Mouse (Mus musculus) right cerebral cortex, postnatal 10 days (tissue): ENCODE data around the gene Atl1.

Experiments
- DNase-seq, 2 experiments: peaks; one replicate each; pipeline ENCODE4 v3.0.0; 2021; ENCODE audit warnings: low spot score in 2 of 2

The Atl1 gene

GRCm38 (mm10) chr12:69941655-69942329, 49.4 kb downstream of the Atl1 start:
- no peak for DNase-seq

GRCm38 (mm10) chr12:69945861-69946260, 53.4 kb downstream of the Atl1 start:
- no peak for DNase-seq

- DNase-seq = no peak
These were observed 55.1 kb downstream of the Atl1 start for GRCm38 (mm10) chr12:69947502-69947901.

GRCm38 (mm10) chr12:69957378-69957777, 65.0 kb downstream of the Atl1 start:
- no peak for DNase-seq

GRCm38 (mm10) chr12:69962468-69962867, 70.1 kb downstream of the Atl1 start:
- peak; percentile 51 to 68 for DNase-seq

- DNase-seq = no peak
These were observed 70.7 kb downstream of the Atl1 start for GRCm38 (mm10) chr12:69963141-69963540.

GRCm38 (mm10) chr12:69965644-69966043, 73.2 kb downstream of the Atl1 start:
- DNase-seq = no peak

GRCm38 (mm10) chr12:69966071-69966470, 73.7 kb downstream of the Atl1 start:
- DNase-seq = no peak

GRCm38 (mm10) chr12:69967112-69967511, 74.7 kb downstream of the Atl1 start:
- DNase-seq = no peak

- no peak for DNase-seq
These were observed 75.7 kb downstream of the Atl1 start for GRCm38 (mm10) chr12:69968154-69968553.

- no peak for DNase-seq
These were observed 81.3 kb downstream of the Atl1 start for GRCm38 (mm10) chr12:69973666-69974065.

GRCm38 (mm10) chr12:69976688-69977087, 84.3 kb downstream of the Atl1 start:
- no peak for DNase-seq

- DNase-seq = no peak
These were observed 85.1 kb downstream of the Atl1 start for GRCm38 (mm10) chr12:69977376-69977998.

- no peak for DNase-seq
These were observed 90.5 kb downstream of the Atl1 start for GRCm38 (mm10) chr12:69982874-69983273.

- no peak for DNase-seq
These were observed 93.1 kb downstream of the Atl1 start for GRCm38 (mm10) chr12:69985546-69985945.

GRCm38 (mm10) chr12:69986241-69986762, 93.9 kb downstream of the Atl1 start:
- DNase-seq = peak; percentile 41 to 48

- DNase-seq = peak; percentile 87 to 91
These were observed 94.5 kb downstream of the Atl1 start, which contains the start of gene Sav1 for GRCm38 (mm10) chr12:69986786-69987497. Gene Sav1 (minus strand): TSS chr12:69987002.

GRCm38 (mm10) chr12:69995382-69995781, 103.0 kb downstream of the Atl1 start:
- no peak for DNase-seq

GRCm38 (mm10) chr12:69998186-69998983, 106.0 kb downstream of the Atl1 start:
- DNase-seq = no peak

- no peak for DNase-seq
These were observed 112.7 kb downstream of the Atl1 start for GRCm38 (mm10) chr12:70005103-70005502.

GRCm38 (mm10) chr12:70010356-70010755, 117.9 kb downstream of the Atl1 start:
- DNase-seq = no peak

GRCm38 (mm10) chr12:70011681-70012080, 119.3 kb downstream of the Atl1 start:
- DNase-seq = no peak
